Mouse (Mus musculus) G1E (cell line): ENCODE measurements at regions not wholly inside any gene's neighbourhood (a gene's known extent, or its start where the extent isn't known, plus 50 kb on each side); places are given as distances from the start of the nearest gene placed in this dataset.

Experiments
- CTCF ChIP-seq: IDR thresholded peaks from 2 replicates; pipeline ENCODE4 v1.5.1; 2012; ENCODE audit warnings: low read depth, low read length, inconsistent platforms, mixed read lengths
- GATA1 ChIP-seq: IDR thresholded peaks from 2 replicates; pipeline ENCODE4 v1.6.1; 2012; ENCODE audit warnings: borderline replicate concordance, low read length, inconsistent platforms, mixed read lengths
- TAL1 ChIP-seq: conservative IDR thresholded peaks from 2 replicates; pipeline ENCODE4 v1.6.1; 2012; ENCODE audit warnings: low read depth, low read length, inconsistent platforms, mixed read lengths

- TF ChIP-seq CTCF = no peak
- no peak for TF ChIP-seq TAL1
- no peak for TF ChIP-seq GATA1
These were observed 136.7 kb upstream of the Ubl3 start for GRCm38 (mm10) chr5:148689297-148689696.
